Mouse (Mus musculus): Measurements from ENCODE around the gene Lexm. TPM values are rescaled to one million over a fixed set of nuclear protein-coding genes. Genes with fewer than 3 reads are reported as not detected.

Gene Lexm
- polyA plus RNA-seq (2015; fragmentation: Nextera tagmentation; extraction: Ambion mirVana): not detected in 2 replicates

DNA sequence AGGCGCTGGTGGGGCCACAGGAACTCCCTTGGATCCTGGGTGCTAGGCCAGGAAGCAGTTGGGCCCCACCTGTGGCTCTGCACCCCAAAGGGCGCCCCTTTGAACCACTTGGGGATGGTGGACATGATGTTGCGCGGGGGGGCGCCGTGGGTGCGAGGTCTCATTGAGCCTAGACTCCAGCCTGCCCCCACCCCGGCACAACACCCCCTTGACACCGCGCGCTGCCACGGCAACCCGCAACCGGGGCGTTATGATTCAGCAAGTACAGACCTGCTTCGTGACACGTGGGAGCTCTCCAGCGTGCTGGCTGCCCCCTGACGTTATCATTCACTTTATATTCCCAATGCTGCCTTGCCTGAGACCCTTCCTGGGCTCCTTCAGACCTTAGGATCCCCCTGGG, at the start of gene Lexm:
Lexm (minus strand) TSS at position 186 of the 400 bp plus-strand sequence.
- under 1% methylated on average over 19 of the region's 19 CpGs for WGBS
- Histone ChIP-seq H3K4me1 (replicated peaks) (peaks cover 7% of the 10 kb centered on the region), H3K9ac (no peak within 1 kb of the TSS), H3K36me3 (no peaks in the 10 kb centered on the region), H3K4me2 (peak within 1 kb of the TSS; percentile 43), H3K27me3 (peaks cover 46% of the 10 kb centered on the region), H3K9me3 (replicated peaks) (no peaks in the 10 kb centered on the region), H3K27ac (no peak within 1 kb of the TSS), H3K4me3 (0 out of 2 replicates have a peak within 1 kb of the TSS, but pooled peaks have one; percentile 6)
- ATAC-seq (replicated peaks; ENCODE audit: insufficient number of reproducible peaks, insufficient read depth, low FRiP score, low read depth): no peak

DNA sequence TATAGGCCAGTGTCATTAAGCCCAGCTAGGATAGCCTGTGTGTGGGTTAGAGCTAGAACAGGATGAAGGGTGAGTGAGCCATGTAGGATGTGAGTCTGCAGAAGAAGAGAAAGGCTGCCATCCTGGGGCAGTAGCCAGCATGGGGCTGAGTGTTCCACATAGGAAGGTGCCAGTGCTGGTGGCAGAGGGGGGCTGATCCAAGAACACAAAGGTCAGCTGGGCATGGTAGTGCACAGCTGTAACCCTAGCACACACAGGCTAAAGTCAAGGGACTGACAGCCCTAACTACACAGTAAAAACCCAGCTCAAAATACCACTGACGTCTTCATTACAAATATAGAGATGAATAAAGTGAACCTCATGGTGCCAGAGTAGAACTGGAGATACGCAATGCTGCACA, 49.5 kb upstream of the Lexm start:
- ATAC-seq (replicated peaks; ENCODE audit: insufficient number of reproducible peaks, insufficient read depth, low FRiP score, low read depth): no peak
- Histone ChIP-seq H3K36me3 (peaks cover 96% of the 10 kb centered on the region), H3K9ac (no peak overlapping the region), H3K4me1 (replicated peaks) (no peaks in the 10 kb centered on the region), H3K9me3 (replicated peaks) (no peaks in the 10 kb centered on the region), H3K27me3 (no peaks in the 10 kb centered on the region), H3K4me3 (no peak overlapping the region), H3K4me2 (no peak overlapping the region), H3K27ac (no peak overlapping the region)
- 85% methylated on average over 2 of the region's 2 CpGs for WGBS

DNA sequence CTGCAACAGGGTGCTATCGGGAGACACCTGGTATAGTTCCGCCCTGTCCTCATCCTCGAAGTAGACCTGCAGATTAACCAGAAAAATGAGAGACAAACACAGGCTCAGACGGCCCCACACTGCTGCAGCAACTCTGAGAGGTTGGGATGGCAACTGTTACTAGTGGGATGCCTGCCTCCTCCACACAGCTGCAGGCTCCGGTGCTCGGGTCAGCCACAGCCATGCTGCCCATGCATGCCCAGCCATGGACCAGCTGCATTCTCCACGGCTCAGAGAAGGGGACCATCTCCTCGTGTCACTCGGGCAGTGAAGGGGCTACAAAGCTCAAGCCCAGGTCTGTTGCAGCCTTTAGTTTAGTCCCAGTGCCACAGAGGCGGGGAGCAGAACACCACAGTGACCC, 48.6 kb upstream of the Lexm start:
- no peak overlapping the region for H3K9ac ChIP-seq

DNA sequence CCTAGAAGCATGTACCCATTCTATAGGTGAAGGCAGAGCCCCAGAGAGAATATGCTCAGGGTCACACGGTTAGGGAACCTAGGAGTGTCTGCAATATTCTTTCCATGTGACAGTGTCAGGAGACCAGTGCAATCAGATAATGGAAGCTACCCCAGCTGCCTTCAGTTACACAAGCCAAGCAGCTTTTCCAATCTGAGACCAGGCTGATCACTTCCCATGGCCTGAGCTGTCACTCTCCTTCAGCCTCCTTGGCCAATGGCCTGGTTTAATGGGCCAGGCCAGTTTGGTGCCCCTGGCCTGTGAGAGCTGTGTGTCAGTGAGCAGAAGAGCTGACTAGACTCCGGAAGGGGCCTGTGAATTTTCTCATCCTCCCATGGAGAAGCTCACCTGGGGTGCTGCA, 48.2 kb upstream of the Lexm start:
- no peak overlapping the region for H3K4me3 ChIP-seq
- no peak overlapping the region for H3K9ac ChIP-seq
- 89% methylated on average over 2 of the region's 2 CpGs for WGBS
- ATAC-seq (replicated peaks; ENCODE audit: insufficient number of reproducible peaks, insufficient read depth, low FRiP score, low read depth): no peak
- H3K27me3 ChIP-seq: no peaks in the 10 kb centered on the region
- no peaks in the 10 kb centered on the region for H3K9me3 ChIP-seq (replicated peaks)
- peaks cover 98% of the 10 kb centered on the region for H3K36me3 ChIP-seq
- H3K4me2 ChIP-seq: no peak overlapping the region
- H3K4me1 ChIP-seq (replicated peaks): no peaks in the 10 kb centered on the region
- no peak overlapping the region for H3K27ac ChIP-seq

More for the DNA sequence above, 48.6 kb upstream of the Lexm start:
- no peak overlapping the region for H3K4me2 ChIP-seq
- H3K4me1 ChIP-seq (replicated peaks): no peaks in the 10 kb centered on the region
- no peaks in the 10 kb centered on the region for H3K27me3 ChIP-seq
- H3K4me3 ChIP-seq: no peak overlapping the region
- no peak for ATAC-seq (replicated peaks; ENCODE audit: insufficient number of reproducible peaks, insufficient read depth, low FRiP score, low read depth)
- no peak overlapping the region for H3K27ac ChIP-seq
- H3K36me3 ChIP-seq: peaks cover 98% of the 10 kb centered on the region
- 89% methylated on average over 10 of the region's 10 CpGs for WGBS
- H3K9me3 ChIP-seq (replicated peaks): no peaks in the 10 kb centered on the region

DNA sequence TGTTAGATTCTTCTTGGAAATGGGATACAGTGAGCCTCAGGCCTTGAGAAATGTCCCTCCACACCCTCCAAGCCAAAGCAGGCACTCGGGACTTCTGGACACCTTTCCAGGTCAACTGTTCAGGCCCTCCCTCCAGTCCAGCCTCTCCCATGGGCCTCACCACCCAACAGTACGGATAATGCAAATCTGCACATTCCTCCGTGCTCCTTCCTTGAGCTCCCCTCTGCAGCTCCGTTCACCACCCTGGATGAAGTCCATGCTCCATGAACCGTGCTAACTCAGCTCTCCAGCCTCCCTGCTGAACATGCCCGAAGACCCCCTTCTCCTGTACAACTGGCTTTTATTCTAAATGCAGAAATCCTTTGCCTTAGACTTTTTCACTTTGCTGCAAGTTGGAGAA, 47.7 kb upstream of the Lexm start:
- H3K9me3 ChIP-seq (replicated peaks): no peaks in the 10 kb centered on the region
- no peaks in the 10 kb centered on the region for H3K4me1 ChIP-seq (replicated peaks)
- no peak overlapping the region for H3K4me3 ChIP-seq
- H3K4me2 ChIP-seq: no peak overlapping the region
- peaks cover 98% of the 10 kb centered on the region for H3K36me3 ChIP-seq
- no peak for ATAC-seq (replicated peaks; ENCODE audit: insufficient number of reproducible peaks, insufficient read depth, low FRiP score, low read depth)
- H3K27ac ChIP-seq: no peak overlapping the region
- WGBS: 81% methylated on average over 6 of the region's 6 CpGs
- H3K9ac ChIP-seq: no peak overlapping the region
- H3K27me3 ChIP-seq: no peaks in the 10 kb centered on the region

DNA sequence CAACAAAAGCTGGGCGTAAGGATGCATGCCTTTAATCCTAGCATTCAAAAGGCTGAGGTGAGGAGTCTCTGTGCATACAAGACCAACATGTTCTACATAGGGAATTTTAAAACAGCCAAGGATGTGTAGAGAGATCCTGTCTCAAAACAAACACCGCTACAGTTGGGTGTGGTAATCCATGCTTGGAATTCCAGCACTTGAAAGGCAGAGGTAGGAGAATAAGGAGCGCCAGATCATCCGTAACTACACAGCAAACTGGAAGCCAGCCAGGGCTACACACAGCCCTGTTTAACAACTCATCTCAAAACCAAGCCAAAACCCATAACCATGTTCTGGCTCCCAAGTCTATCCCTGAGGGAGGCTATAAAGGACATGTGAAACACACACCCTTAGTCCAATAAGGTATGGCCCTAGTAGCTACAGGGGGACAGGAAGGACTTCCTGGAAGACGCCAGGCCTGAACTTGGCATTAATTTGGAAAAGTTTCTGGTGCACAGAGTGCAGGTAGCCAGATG, 47.0 kb upstream of the Lexm start:
- WGBS: 83% methylated on average over 5 of the region's 5 CpGs
- no peaks in the 10 kb centered on the region for H3K9me3 ChIP-seq (replicated peaks)
- no peak overlapping the region for H3K9ac ChIP-seq
- H3K27me3 ChIP-seq: no peaks in the 10 kb centered on the region
- H3K36me3 ChIP-seq: peaks cover 94% of the 10 kb centered on the region
- H3K4me1 ChIP-seq (replicated peaks): no peaks in the 10 kb centered on the region
- H3K4me3 ChIP-seq: no peak overlapping the region
- ATAC-seq (replicated peaks; ENCODE audit: insufficient number of reproducible peaks, insufficient read depth, low FRiP score, low read depth): no peak
- H3K4me2 ChIP-seq: no peak overlapping the region
- no peak overlapping the region for H3K27ac ChIP-seq

DNA sequence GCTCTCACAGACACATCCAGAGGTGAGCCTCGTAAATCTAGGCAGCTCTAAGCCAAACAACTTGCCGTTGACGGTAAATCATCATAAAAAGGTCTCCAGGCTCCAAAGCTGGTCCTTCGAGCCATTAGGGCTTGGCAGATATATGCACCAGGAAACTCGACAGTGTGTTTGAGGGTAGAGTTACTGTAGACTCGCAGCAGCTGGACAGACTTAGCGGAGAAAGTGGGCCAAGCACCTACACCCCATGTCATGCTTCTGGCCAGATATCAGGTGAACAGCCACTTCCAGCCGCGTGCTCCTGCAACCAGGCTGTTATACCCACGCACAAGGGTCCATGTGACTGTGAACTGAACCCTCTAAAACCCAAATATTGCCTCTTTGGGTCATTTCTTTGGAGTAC, 38.6 kb upstream of the Lexm start:
- no peak overlapping the region for H3K9ac ChIP-seq
- no peaks in the 10 kb centered on the region for H3K27me3 ChIP-seq
- H3K9me3 ChIP-seq (replicated peaks): no peaks in the 10 kb centered on the region
- no peak for ATAC-seq (replicated peaks; ENCODE audit: insufficient number of reproducible peaks, insufficient read depth, low FRiP score, low read depth)
- no peak overlapping the region for H3K27ac ChIP-seq
- no peak overlapping the region for H3K4me3 ChIP-seq
- WGBS: 83% methylated on average over 10 of the region's 10 CpGs
- no peak overlapping the region for H3K4me2 ChIP-seq
- peaks cover 35% of the 10 kb centered on the region for H3K36me3 ChIP-seq
- peaks cover 7% of the 10 kb centered on the region for H3K4me1 ChIP-seq (replicated peaks)

DNA sequence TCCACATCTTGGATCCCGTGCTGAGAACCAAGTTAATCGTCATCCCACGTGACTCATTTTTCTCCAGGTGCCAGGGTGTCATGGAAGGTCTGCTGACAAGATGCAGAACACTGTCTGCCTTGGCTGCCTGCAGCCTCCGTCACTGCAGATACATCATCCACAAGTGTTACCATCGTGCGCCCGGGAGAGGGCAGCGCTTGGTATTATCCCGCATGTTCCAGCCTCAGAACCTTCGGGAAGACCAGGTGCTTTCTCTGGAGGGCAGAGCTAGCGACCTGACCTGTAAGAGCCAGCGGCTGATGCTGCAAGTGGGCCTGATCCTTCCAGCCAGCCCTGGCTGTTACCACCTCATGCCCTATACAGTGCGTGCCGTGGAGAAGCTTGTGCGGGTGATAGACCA, 36.0 kb upstream of the Lexm start:
- H3K4me3 ChIP-seq: no peak overlapping the region
- no peaks in the 10 kb centered on the region for H3K9me3 ChIP-seq (replicated peaks)
- no peak for ATAC-seq (replicated peaks; ENCODE audit: insufficient number of reproducible peaks, insufficient read depth, low FRiP score, low read depth)
- H3K27ac ChIP-seq: no peak overlapping the region
- H3K4me2 ChIP-seq: no peak overlapping the region
- peaks cover 7% of the 10 kb centered on the region for H3K4me1 ChIP-seq (replicated peaks)
- peaks cover 18% of the 10 kb centered on the region; the same call in 1 of the 2 replicates for H3K36me3 ChIP-seq
- H3K27me3 ChIP-seq: peaks cover 14% of the 10 kb centered on the region
- no peak overlapping the region for H3K9ac ChIP-seq
- WGBS: 90% methylated on average over 15 of the region's 15 CpGs

DNA sequence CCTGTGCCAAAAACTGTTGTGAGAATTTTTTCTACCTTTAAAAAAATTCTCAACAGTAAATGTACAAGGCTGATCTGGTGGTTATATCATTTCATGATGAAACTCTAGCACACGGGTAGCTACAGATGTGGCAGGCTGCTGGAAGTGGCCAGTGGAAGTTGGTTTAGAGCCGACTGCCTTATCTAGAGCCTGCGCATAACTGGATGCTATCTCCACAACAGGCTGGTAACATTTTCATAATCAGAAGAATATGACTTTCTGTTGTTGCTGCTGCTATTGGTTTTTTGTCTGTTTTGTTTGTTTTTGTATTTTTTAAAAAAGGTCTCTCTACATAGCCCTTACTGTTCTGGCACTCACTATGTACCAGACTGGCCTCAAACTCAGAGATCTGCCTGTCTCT, 35.5 kb upstream of the Lexm start:
- no peak overlapping the region for H3K4me2 ChIP-seq
- 87% methylated on average over 3 of the region's 3 CpGs for WGBS
- no peak overlapping the region for H3K9ac ChIP-seq
- H3K27ac ChIP-seq: no peak overlapping the region
- H3K36me3 ChIP-seq: peaks cover 15% of the 10 kb centered on the region; the same call in 1 of the 2 replicates
- peaks cover 7% of the 10 kb centered on the region for H3K4me1 ChIP-seq (replicated peaks)
- H3K27me3 ChIP-seq: peaks cover 19% of the 10 kb centered on the region
- no peak overlapping the region for H3K4me3 ChIP-seq
- ATAC-seq (replicated peaks; ENCODE audit: insufficient number of reproducible peaks, insufficient read depth, low FRiP score, low read depth): no peak
- no peaks in the 10 kb centered on the region for H3K9me3 ChIP-seq (replicated peaks)

DNA sequence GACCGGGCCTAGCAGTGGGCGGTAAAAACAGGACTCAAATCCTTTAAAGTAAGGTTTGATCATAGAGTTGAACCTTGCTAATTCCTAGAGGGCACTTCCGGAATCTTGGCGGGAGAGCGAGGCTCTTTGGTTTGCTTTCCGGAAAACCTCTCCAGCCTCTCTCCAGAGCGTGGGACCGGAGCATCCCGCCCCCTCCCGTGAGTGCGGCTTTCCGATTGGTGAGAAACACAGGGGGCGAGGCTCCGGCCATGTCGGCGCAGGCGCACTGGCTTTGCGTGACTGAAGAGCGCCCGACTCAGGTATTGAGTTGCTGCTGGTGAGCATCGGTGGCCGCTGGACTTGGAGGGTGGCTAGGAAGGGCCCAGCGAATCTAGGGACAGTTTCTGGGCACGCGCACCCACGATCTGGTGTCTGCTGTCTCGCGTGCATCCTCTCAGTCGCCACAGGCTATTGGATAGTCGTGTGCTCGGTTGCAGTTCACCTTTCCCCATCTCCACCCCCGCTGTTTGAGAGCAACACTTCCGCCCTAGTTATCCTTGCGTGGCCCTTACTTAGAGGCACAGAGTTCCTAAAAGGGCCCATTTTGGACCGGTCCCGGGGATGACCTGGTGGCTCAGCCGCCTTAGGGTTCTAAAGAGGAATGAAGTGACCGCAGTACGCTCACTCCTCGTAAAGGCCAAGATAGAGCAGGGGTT, 33.9 kb upstream of the Lexm start, which contains the start of gene Pars2:
Pars2 (plus strand) TSS at position 237 of the 695 bp plus-strand sequence.
- WGBS: 3% methylated on average over 40 of the region's 40 CpGs
- ATAC-seq (replicated peaks; ENCODE audit: insufficient number of reproducible peaks, insufficient read depth, low FRiP score, low read depth): peak; percentile 99
- H3K4me2 ChIP-seq: peak within 1 kb of the TSS; percentile 89

DNA sequence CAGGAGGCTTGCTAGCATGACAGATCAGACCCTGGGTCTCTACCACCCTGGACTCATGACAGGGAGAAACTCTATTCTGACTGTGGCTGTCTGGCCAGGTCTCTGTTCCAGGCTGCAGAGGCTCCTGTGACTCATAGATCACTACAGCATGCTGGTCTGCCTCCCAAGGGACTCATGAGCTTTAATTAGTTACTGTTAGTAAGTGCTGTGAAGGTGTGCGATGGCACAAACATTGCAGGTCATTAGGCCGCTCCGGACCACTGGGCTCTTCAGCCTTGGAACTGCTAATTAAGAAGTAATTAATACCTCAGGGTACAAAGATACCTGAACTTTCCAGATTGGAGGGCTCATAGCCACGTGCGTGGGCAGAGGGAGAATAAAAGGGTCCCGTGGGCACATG, 30.1 kb upstream of the Lexm start:
- WGBS: 74% methylated on average over 6 of the region's 6 CpGs
- peaks cover 15% of the 10 kb centered on the region for H3K4me1 ChIP-seq (replicated peaks)
- peaks cover 19% of the 10 kb centered on the region for H3K27me3 ChIP-seq
- ATAC-seq (replicated peaks; ENCODE audit: insufficient number of reproducible peaks, insufficient read depth, low FRiP score, low read depth): no peak
- H3K9me3 ChIP-seq (replicated peaks): no peaks in the 10 kb centered on the region
- H3K27ac ChIP-seq: no peak overlapping the region
- no peaks in the 10 kb centered on the region for H3K36me3 ChIP-seq
- no peak overlapping the region for H3K9ac ChIP-seq
- H3K4me2 ChIP-seq: no peak overlapping the region
- H3K4me3 ChIP-seq: no peak overlapping the region

More for the DNA sequence above, 33.9 kb upstream of the Lexm start, which contains the start of gene Pars2:
- H3K9me3 ChIP-seq (replicated peaks): no peaks in the 10 kb centered on the region
- peaks cover 8% of the 10 kb centered on the region; the same call in 1 of the 2 replicates for H3K36me3 ChIP-seq
- peak within 1 kb of the TSS; percentile 67 for H3K4me3 ChIP-seq
- H3K9ac ChIP-seq: peak within 1 kb of the TSS; percentile 64
- H3K4me1 ChIP-seq (replicated peaks): peaks cover 7% of the 10 kb centered on the region
- peak within 1 kb of the TSS; percentile 48; the same call in 1 of the 2 replicates for H3K27ac ChIP-seq
- peaks cover 19% of the 10 kb centered on the region for H3K27me3 ChIP-seq

DNA sequence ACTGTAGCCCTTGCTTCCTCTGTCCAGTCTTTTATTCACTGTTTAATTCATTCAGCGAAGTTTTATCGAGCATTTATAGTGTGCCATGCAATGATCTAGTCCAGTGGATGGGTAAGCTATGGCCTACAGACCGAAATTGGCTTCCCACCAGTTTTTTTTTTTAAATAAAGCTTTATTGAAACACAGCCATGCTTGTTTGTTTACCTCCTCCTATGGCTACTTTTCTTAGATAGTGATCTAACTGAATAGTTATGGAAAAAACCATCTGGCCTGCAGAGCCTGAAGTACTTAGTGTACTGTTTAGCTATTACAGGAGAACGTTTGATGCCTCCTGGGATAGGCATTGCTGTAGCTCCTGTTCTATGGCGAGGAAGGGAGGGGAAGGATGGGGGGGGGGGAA, 28.8 kb upstream of the Lexm start:
- Histone ChIP-seq H3K4me3 (no peak overlapping the region), H3K27ac (no peak overlapping the region), H3K27me3 (peaks cover 19% of the 10 kb centered on the region), H3K36me3 (no peaks in the 10 kb centered on the region), H3K4me1 (replicated peaks) (peaks cover 7% of the 10 kb centered on the region), H3K4me2 (no peak overlapping the region), H3K9ac (no peak overlapping the region), H3K9me3 (replicated peaks) (no peaks in the 10 kb centered on the region)
- no peak for ATAC-seq (replicated peaks; ENCODE audit: insufficient number of reproducible peaks, insufficient read depth, low FRiP score, low read depth)
- WGBS: 69% methylated on average over 5 of the region's 5 CpGs
